Mouse (Mus musculus): Measurements from ENCODE around the gene Sc5d.

Sc5d gene

GRCm38 (mm10) chr9:42264145-42264544, at the start of gene Sc5d:
Gene Sc5d (minus strand): TSS chr9:42264256.
- peak; percentile 93 for DNase-seq (ENCODE audit: low spot score)

GRCm38 (mm10) chr9:42311311-42311710, 47.3 kb upstream of the Sc5d start:
- DNase-seq (ENCODE audit: low spot score): no peak

- DNase-seq (ENCODE audit: low spot score): no peak
Measured at GRCm38 (mm10) chr9:42303894-42304293, 39.8 kb upstream of the Sc5d start.

DNA sequence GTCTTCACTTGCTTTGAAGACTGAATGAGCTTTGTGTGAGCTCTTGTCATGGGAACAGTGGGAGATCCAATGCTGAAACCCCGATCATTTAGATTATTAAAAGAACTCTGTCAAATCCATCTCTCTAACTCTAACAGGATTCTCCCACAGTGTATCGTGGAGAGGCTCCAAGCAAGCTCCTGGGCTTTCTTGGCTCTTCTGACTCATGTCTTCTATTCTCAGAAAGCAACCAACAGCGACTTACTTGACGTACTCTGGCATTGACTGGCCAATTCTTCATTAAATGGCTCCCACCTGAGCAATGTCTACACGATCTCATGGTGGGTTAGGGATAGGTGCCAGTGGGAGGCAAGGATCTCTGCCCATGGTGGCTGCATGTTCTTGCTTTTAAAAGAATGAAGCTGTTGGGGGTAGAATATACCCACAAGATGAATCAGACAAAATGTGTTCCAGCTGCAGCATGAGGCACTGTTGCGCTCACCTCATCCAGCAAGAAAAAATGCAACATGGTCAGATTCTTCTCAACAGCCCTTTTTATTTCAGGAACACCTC, 37.1 kb upstream of the Sc5d start:
- no peak for DNase-seq (ENCODE audit: low spot score)

GRCm38 (mm10) chr9:42296297-42296922, 32.4 kb upstream of the Sc5d start:
- no peak for DNase-seq (ENCODE audit: low spot score)

- DNase-seq (ENCODE audit: low spot score): no peak
Measured at GRCm38 (mm10) chr9:42294131-42294530, 30.1 kb upstream of the Sc5d start.

GRCm38 (mm10) chr9:42293596-42293995, 29.5 kb upstream of the Sc5d start:
- DNase-seq (ENCODE audit: low spot score): no peak

DNA sequence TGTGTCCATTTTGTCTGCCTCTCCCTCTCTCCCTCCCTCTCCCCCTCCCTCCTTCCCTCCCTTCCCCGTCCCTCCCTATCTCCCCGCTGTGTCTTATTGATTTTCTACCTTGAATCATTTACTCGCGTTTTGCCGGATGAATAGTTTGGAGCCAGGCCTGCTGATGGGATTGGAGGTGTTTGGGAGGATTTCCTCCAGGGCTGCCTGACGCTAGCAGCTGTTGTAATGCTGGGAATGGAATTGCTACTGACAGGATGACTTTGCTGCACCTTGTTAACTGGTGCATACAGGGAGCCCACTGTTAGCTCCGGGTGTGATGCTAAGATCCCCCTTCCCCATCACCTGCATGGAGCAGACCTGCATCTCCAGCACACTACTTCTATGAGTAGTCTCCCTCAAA, 29.0 kb upstream of the Sc5d start:
- DNase-seq (ENCODE audit: low spot score): no peak

GRCm38 (mm10) chr9:42279676-42280075, 15.6 kb upstream of the Sc5d start:
- no peak for DNase-seq (ENCODE audit: low spot score)

DNA sequence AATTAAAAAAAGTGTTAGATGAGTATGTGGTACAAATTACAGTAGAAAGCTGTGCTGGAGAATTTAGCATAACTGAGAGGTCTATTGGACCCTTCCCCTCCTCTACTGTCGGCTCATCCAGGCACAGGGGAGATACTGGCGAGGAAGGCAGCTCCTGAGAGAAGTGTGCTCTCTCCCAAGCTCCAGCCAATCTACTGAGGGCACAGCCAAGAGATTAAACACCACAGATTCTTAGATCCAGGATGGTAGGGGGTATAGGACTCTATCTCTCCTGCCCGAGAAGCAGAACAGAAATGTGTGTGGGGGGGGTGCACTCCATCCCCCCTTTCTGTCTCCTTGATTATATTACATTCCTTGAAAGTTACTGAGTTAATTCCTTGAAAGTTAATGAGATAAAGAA, 14.0 kb upstream of the Sc5d start:
- DNase-seq (ENCODE audit: low spot score): no peak

DNA sequence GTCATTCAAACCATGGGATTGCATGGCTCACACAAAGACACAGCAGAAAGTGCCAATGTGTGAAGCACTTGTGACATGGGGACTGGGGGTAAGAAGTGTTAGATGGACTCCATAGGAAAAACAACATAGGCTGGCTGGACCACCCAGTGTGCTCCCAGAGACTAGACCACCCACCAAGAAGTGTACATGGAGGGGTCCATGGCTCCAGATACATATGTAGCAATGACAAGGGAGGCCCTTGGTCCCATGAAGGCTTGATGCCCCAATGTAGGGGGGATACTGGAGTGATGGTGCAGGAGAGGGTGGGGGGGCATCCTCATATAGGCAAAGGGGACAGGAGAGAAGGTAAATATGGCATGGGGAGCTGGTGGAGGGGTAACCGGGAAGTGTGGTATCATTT, 13.6 kb upstream of the Sc5d start:
- DNase-seq (ENCODE audit: low spot score): no peak

DNA sequence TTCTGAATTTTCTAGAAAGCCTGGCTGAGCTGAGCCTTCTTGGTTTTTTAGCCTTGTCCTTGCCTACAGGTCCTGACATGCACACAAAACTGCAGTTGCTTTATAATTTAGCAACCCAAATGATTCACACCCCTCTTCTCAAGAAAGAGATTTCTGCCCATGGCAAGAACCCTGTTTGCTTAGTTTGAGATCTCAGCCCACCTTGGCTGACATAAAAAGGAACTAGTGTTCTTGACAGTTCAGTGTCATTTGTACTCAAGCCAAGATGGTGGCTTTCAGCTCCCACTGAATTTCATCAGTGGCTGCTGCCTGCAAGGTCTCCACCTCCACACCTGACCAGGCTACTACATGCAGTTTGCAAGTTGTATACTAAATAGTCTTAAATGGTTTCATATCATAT, 13.1 kb upstream of the Sc5d start:
- no peak for DNase-seq (ENCODE audit: low spot score)

GRCm38 (mm10) chr9:42275761-42276145, 11.7 kb upstream of the Sc5d start:
- DNase-seq (ENCODE audit: low spot score): no peak

GRCm38 (mm10) chr9:42275027-42275760, 11.1 kb upstream of the Sc5d start:
- DNase-seq (ENCODE audit: low spot score): no peak

DNA sequence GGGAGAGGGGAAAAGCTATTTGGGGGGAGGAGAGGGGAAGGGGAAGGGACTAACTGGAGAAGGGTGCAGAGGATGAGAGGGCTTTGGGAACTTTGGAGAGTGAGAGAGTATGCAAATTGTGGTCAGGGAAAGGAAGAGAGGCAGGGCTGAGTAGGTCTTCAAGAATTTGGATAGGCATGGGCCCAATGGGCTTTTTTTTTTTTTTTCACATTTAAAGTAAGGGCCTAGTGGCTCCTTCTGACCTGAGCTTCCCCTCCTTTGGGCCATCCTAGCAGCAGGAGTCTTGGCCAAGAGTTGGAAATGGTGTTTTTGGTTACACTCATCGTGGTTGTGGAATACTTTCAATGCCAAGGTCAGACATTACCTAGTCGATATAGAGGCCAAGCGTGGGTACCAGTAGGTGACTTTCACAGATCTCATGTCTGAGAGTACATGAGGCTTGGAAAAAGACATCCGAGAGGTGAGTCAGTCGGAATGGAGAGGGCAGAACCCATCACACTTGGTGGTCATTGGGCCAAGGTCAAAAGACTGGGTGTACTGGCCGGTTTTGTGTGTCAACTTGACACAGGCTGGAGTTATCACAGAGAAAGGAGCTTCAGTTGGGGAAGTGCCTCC, 9.7 kb upstream of the Sc5d start:
- DNase-seq (ENCODE audit: low spot score): no peak

DNA sequence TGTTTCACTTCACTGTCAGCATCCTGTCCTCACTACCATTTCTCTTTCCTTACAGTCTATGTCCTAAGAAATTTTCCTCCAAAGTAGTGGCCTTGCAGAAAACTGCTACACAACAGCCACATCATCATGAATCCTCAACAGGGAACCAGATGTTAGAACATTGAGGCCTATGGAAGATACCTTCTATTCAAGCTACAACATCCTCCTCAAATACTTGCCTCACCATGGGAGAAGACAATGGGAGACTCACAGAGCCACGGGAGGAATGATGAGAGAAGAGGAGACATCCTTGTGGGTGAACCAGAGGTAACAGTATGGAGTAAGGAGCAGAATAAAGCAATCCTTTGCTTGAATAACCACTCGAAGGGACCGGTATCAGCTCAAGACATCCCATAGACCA, 9.1 kb upstream of the Sc5d start:
- DNase-seq (ENCODE audit: low spot score): no peak

DNA sequence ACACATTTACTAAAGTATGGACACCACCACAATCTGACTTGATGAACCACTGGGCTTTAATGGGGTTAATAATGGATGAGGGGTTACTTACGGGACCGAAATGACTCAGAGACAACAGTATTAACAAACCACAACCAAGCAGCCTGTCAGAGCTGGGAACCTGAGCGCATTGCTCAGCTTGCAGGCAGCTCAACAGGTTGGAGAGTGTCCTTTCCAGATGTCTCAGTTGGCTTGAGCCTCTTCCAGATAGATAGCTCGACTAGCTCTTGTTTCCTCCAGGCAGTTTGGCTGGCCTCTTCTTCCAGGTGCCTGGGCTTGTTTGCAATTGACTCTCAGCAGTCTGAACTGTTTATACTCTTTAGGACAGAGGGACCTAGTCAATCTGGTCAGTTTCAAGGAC, 8.6 kb upstream of the Sc5d start:
- no peak for DNase-seq (ENCODE audit: low spot score)

DNA sequence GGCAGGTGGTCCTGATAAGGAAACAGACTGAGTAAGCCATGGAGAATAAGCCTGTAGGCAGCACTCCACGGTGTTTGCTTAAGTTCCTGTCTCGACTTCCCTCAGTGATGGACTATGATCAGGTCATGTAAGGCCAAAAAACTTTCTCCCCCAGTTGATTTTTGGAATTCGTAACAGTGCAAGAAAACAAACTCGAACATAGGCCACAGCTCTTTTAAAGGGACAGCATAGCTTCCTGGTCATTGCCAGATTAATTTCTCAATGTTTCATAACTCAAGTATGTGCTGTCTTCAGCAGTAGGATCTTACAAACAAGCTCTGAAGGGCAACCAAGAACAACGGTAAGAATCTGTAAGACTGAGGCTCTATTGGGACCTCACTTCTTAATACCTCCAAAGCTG, 7.4 kb upstream of the Sc5d start:
- no peak for DNase-seq (ENCODE audit: low spot score)

GRCm38 (mm10) chr9:42270617-42271016, 6.6 kb upstream of the Sc5d start:
- DNase-seq (ENCODE audit: low spot score): no peak

DNA sequence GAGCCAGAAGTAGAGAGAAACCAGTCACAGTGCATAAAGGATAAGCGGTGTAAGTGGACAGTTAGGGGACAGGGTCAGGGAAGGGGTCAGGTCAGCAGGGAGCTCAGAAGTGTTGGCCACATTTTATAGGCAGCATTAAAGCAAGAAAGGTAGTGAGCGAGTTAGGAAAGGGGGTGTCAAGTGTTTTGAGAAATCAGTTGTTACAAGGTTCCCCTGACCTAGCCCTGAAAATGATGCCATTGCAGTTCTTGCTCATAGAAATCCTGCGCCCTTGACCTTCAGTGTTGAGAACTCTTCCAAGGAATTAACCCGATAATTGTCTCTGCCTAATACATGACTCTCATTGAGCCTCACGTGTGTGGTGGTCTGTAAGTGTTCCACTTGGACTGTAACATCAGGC, 6.0 kb upstream of the Sc5d start:
- DNase-seq (ENCODE audit: low spot score): no peak

DNA sequence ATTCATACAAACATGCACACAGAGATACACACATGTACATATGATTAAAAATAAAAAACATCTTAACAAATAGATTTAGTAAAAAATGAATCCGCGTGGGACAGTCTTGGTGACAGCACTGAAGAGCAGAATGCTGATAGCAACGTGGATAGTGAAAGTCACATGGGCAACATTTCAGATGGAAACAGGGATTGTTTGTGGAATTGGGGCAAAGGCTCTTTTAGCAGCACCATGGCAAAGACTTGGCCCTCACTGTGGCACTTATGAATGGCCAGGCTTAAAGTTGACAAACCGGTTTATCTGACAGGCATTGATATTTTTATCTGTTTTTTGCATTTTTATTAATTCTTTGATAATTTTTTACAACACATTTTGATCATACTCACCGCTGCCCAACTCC, 4.3 kb upstream of the Sc5d start:
- no peak for DNase-seq (ENCODE audit: low spot score)

DNA sequence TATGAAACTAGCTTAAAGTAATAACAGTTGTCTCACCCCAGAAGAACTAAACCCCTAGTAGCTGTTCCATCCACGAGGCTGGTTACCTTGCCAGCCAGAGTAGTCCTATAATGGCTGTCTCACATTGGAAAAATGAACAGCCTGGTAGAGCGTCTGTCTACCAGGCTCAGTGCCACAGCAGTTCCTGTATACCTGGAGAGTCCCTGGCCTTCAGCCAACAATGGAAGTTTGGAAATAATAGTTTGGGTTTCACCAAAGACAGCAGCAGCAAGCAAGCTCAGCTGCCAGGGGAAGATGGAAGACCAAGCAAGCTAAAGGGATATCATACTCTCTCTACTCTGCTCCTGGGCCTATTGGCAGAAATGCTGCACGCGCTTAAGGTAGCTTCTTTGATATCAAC, 1.3 kb upstream of the Sc5d start:
- no peak for DNase-seq (ENCODE audit: low spot score)

DNA sequence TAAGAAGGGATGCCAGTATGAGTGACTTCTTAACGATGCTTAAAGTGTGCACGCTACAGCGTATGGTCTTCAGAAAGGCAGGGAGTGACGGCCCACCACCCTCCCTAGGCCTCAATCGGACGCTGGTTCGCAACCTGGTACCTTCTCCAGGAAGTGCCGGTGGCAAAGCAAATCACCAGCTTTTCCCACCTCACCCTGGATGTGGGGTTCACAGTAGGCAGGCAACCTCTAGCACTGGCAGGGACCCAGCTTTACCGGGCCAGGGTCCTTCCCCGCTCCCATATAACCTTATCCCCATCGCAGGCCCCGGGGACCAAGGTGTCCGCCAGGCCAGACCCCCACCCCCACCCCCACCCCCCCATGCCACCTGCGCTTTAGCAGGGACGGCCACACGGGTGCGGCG, 346 bp downstream of the Sc5d start:
- DNase-seq (ENCODE audit: low spot score): no peak

All from urinary bladder, postnatal 25 days (tissue).